Mouse (Mus musculus) adrenal gland (tissue): ENCODE measurements around the gene Pafah1b3.

Source experiments
- intact Hi-C: fragments of 180-260 bp; cut with DNase I; formaldehyde crosslinking; loops from one replicate; pipeline ENCODE4 v1.15.1; 2025

The Pafah1b3 gene

DNA sequence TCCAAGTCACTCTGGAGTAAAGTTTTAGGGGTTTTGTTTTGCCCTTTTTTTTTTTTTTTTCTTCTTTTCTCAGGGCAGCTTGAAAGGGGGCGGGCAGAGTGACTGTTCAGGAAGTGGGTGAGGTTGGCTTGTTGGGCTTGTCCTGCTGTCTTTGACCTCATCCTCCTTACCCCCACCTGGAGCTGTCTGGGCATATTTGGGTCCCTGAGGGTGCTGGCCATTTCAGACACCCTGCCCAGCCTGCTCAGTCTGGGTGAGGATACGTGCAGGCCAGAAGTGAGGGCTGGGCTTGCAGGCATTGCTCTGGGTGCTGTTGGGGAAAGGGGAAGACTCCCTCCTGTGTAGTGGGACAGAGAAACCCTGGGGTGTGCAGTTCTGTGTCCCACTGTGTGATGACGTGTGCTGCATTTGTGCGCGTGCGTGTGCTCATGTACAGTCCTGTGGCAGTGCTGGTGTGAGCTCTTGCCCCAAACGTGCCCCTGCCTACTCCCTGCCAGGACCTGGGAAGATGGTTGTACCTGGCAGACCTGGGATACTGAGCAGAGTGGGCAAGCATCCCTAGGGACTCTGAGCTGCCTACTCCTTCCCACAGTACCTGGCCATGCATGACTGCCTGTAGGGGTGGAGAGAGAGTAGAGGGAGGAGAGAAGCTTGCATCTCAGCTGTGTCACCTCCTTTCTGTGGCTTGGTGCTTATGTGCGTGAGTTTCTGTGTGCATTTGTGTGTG is 28.1 kb downstream of the Pafah1b3 start:
- intact Hi-C loops = no loop called here

DNA sequence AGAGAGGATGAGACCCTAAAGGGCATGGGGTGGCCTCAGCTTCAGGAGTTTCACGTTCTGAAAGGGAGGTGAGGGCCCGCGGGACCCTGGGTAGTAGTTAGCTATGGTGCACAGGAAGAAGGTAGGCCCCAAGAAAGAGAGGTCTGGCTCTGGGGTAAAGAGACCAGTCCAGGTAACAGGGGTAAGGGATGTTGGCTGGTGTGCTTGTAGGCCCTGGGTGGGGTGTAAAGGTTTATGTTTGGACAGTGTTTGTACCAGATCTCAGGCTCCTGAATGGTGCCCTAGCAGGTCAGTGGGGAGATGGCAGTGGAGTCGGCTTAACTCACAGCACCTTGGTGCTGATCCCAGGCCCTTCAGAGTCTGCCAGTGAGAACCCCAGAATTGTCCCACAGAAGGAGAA is 28.8 kb downstream of the Pafah1b3 start:
- intact Hi-C loops = no loop called here

DNA sequence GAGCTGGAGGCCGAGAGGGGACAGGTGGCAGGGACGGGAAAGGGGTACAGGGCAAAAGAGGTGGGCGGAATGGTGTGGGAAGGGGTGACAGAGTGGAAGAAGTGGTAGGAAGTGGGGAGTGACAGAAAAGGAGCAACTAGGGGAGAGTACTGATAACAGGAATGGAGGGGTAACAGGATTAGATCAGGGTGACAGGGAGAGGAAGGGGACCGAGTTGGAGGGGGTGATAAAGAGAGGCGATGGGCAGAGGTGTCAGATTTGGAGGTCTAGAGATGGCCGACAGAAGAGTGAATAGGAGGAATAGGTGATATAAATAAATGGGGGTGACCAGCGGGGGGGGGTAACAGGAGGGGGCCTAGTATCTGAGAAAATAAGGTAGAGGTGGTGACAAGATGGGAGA is 29.2 kb downstream of the Pafah1b3 start:
- intact Hi-C loops = no loop called here

DNA sequence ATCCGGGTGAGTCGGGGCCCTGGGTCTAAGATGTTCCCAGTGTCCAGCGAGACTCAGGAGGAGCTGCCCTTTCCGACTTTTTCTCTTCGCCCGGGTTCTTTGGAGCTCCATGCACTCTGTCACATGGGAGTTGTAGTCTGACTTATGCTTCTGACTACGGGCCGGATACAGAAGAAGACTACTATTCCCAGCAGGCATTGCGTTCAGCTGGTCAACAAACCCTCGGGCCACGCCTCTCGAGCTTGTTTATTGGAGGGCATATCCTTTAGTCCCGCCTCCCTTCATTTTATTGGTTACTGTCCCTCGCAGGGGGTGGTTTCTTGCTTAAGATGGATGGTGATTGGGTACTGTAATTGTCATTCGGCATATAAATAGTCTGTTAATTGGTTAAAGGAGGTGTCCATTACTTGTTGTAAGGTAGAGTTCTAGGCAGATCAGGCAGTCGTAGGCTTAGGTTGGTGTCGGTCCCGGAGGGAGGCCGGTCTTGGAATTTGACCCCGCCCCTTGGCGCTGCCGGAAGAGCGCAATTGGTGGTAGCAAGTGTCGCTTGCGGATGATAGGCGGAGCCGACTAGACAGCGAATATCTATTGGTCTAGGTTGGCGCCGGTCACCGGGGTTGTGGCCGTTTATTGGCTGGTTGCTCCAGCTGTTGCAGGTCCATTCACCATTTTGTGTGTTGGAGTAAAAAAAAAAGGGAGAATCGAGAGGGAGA is 29.9 kb downstream of the Pafah1b3 start:
- intact Hi-C loops = loop anchor here (2.0 kb wide), 1 partner anchor 17 kb away; the partner anchor contains the start of gene Erf

DNA sequence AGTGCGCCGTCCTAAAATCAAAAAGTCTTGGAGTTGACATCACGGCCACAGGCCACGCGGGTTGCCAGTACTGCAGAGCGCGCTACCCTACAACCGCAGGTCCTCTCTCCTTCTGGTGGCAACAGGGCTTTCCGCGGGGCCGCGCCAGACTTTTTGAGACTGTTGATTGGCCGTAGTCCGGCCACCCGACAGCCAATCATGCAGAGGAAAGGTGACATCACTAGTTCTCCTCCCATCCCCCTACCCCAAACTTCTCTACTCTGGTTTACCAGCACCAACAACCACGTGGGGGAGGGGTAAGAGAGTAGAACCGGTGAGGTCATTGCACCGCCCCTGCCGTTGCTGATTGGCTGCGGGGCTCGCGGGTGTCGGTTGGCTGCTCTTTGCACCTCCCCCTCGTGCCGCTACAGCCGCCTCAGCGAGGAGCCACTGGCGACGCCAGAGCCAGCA is 30.5 kb downstream of the Pafah1b3 start, which contains the start of gene Cic:
Cic (plus strand) TSS at position 404 of the 450 bp plus-strand sequence.
- intact Hi-C loops = loop anchor here (2.0 kb wide), 1 partner anchor 17 kb away; the partner anchor contains the start of gene Erf

DNA sequence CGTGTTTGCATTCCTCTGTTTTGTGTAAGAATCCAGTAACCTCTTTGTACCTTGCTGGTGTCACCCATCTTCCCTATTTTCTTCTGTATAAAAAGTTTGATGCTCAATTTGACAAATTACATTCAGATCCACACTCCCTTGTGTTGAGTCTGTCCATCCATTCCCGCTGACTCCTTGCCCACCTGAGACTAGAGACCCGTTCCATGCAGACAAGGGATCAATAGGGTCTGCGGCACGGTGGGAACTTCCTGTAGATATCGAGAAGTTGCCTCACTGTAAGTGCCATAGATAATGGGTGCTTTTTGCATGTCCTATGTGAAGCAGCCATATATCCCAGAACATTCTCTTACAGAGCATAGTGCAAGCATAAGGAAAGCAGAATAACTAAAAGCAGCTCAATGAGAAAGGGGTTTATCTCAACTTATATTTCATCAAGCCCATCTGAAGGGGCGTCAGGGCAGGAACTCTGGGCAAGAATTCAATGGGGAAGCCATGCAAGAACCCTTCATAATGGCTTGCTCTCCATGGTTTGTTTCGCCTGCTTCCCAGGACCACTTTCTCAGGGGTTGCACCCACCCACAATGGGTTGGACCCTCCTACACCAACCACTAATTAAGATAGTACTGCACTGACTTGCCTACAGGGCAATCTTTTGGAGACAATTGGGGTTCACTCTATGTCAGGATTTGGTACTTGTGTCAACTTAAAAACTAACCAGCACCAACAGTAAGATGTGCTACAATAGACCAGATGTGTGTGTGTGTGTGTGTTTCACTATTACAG is 31.4 kb downstream of the Pafah1b3 start:
- intact Hi-C loops = loop anchor here (2.0 kb wide), 1 partner anchor 16 kb away; the partner anchor contains the start of gene Erf

DNA sequence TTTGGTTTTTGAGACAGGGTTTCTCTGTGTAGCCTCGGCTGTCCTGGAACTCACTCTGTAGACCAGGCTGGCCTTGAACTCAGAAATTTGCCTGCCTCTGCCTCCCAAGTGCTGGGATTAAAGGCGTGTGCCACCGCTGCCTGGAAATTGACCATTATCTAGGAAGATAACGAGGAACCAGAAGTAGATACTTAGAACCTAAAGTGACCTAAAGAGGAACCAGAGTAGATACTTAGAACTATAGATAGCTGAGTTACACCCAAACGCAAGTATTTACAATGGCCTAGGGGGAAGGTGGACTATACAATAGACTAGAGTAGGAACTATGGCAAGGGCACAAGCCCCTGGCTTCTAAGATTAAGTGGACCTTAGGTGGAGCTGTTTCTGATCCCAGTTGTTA is 32.0 kb downstream of the Pafah1b3 start:
- intact Hi-C loops = loop anchor here (2.0 kb wide), 1 partner anchor 15 kb away; the partner anchor contains the start of gene Erf

DNA sequence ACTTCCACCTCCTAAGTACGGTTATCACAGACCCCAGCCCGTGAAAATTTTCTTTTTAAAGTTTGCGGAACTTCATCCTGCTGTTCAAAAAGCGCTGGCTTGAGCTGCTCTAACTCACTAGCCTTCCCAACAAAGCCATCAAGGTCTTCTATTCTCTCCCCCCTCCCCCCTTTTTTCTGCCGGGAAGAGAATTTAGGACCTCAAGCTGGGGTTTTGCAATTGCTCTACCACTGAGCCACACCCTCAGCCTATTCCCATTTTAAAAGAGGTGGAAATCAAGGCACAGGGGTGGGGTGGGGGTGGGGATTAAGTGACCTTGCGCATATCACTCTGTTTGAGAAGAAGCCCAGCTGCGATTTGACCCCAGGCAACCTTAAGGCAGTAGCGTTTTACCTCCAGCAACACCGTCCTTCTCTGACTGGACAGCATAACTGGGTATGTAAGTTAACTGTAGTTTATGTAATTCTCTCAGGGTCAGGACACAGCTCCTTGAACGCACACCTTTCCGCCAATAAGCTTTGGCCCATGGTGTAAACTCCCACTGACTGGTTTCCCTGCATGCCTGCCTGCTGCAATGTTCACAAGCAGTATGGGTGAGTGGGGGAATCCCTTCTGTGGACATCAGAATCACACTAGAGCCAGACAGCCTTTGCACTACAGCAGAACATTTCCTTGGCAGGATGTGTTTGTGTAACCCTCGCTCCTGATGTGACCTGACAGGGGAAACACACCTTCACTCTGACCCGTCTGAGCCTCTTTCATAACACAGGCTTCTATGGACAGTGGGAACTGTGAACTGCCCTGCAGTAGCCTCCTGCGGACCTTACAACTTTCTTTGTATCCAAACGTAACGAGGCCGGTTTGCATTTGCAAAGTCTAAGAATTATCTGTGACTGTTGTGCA is 33.6 kb downstream of the Pafah1b3 start:
- intact Hi-C loops = no loop called here

DNA sequence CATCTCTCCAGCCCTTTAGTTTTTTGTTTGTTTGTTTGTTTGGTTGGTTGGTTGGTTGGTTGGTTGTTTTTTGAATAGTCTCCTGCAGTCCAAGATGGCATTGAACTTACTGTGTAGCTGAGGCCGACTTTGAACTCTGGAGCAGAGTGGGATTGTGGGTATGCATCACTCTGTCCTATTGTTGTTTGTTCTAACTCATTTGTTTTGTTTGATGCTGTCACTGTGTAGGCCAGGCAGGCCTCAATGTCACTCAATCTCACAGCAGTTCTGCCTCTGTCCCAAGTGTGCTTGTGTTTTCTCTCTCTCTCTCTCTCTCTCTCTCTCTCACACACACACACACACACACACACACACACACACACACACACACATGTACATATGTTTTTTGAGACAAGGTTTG is 35.9 kb downstream of the Pafah1b3 start:
- intact Hi-C loops = no loop called here

DNA sequence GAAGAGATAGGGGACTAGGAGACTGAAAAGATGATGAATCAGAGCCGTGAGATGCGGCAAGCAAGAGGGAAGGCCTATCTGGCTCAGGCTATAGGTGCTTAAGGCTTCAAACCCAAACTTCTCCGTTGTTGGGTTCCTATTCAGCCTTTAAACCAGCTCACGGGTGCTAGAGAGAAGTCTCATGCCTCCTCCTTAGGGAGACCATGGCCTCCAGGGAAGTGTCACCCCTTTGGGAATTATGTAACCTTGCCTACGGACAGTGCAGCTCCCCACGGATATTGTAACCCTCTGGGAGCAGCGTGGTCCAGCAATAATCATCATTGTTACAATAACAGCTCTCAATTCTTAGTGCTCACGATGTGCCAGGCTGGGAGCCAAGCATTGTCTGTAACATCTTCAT is 46.0 kb downstream of the Pafah1b3 start:
- intact Hi-C loops = loop anchor here (2.0 kb wide), 1 partner anchor 15 kb away; the partner anchor contains the start of gene Cic

DNA sequence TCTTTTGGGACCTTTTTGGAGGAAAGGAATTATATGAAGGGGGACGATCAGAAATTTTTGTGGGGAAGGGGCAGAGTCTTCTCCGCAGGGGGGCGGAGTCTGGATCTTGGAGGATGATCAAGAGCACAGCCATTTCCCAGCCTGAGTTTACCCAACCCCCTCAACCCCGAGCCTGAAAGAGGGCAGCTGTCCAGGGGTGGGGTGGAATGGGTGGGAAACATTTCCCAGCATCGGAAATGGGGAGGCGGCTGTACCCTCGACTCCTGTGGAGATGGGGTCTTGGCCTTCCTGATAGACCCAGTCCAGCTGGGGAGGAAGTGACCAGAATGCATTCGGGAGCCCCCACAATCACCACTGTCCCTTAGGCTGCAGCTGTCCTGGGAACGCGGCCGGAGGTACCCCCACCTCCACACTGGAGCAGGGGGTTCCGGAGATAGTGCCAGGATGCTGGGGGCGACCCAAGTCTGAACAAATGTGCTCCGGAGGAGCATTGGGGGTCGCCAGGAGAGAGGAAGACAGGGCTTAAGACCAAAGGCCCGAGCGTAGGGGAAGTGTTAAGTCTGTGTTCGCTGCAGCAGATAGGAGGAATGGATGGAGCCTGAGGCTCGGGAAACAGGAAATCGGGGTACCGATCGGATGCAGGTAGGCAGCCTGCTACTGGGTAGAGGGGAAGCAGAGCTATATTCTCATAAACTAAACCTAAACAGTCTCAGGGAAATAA is 46.6 kb downstream of the Pafah1b3 start:
- intact Hi-C loops = loop anchor here (2.0 kb wide), 1 partner anchor 16 kb away; the partner anchor contains the start of gene Cic

DNA sequence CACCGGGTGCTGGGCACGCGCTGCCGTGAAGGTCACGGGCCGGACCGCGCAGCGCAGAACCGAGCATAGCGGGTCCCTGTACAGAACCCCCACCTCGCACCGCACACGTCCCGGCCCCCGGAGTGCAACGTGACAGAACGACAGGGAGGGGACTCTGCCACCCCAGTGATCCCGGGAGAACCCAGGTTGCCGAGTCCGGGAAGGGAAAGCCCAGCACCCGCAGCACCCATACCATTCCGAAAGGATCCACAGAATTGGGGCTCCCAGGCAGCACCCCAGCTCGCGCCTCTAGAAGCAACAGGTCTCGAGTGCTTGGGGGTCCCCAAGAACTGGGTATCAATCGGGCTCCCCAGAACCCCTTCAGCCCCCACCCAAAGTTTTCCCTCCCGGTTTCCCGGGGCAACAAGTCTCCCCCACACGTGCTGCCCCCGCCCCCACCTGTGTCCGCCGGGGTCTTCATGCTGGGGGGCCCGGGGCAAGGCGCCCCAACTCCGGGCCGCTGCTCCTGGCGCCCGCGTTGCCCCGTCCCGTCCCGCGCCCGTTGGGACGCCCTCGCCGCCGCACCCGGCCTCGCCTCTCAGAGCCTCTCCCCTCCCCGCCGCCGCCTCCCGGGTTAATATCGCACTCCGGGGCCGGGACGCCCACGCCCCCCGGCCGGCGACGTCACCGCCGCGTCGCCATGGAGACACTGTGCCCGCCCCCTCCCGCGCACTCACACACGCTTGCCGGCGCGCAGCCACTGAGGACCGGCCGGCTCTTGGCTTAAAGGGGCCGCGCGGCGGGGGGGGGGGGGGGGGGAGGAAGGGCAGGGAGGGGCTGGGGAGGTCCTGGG is 47.4 kb downstream of the Pafah1b3 start, which contains the start of gene Erf:
Erf (minus strand) TSS at position 621 of the 832 bp plus-strand sequence.
- intact Hi-C loops = loop anchor here (2.0 kb wide), 1 partner anchor 16 kb away; the partner anchor contains the start of gene Cic

DNA sequence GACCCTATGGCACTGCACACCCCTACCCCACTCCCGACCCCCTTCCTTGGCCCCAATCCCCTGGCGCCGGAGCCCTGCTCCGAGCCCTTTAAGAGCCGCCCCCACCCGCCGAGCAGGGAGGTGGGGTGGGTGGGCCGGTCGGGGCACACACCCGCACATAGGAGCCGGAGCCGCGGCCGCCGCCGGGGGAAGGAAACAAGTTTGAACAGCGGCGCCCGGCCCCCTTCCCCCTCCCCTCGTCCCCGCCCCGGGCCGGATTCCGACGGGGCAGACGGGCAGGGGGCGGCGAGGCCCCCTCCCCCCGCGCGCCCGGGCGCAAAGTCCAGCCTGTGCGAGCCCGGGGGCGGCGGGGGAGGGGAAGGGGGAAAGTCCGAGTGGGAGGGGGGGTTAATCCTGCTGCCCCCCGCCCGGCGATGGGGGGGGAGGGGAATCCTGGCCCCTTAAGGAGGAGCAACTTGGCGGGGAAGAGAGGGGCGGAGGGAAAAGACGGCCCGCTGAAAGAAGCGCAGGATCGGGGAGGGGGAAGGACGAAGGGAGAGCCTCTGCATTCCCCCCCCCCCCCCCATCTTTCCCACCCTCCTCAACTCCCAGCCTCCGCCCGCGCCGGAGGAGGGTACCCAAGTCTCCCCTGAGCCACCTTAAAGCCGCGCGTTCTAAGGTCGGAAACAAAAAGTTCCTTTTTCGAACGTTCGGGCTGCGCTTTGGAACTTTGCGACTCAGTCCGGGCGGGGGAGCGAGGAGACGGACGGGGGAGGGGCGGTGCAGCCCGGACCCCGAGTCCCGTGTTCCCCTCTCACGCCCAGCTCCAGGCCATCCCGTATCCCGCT is 48.3 kb downstream of the Pafah1b3 start:
- intact Hi-C loops = loop anchor here (2.0 kb wide), 1 partner anchor 17 kb away; the partner anchor contains the start of gene Cic

DNA sequence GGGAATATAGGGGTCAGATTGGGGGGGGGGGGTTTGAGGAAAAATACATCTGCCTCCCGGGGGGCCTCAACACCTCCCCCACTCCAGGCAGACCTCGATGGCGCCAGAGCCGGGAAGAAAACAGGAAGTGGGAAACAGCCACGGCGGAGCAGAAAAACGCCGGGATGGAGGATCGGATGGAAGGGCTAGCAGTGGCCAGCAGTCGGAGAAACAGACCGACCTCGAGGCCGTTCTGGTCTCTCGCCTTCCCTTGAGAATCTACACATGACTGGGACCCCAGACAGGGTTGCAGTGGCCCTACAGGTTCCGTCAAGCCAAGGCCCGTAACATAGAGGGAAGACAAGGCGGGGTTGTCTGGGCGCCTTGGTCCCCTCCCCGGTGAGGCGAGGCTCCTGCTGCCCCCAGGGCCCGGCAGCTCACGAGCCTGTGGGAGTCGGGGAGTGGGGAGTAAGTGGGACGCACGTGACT is 48.9 kb downstream of the Pafah1b3 start:
- intact Hi-C loops = no loop called here

DNA sequence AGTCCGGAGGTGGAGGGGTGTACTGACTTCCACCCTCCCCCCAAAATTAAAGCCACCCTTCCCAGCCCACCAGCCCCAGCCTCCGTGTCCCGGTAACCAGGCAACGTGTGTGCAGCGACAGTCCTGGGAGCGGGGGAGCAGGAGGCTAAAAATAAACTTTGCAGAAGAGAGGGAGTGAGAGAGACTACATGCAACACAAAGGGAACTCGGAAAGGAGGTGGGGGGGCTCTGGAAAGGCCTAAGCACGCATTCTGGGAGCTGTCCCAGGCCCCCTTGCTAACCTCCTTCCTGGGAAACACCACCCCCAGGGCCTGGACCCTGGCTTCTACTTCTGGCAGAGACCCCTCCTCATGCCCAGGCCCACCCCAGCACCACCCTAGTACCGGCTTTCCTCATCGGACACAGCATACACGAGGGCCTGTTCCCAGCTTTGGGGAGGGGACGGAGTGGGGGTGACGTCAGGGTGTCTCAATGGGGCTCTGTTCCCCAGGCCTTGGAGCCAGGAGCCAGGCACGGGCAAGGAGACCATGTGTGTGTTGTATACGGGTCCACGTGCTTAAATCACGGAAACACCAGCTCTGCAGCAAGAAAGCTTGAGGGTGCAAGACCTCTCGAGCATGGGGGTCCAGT is 49.7 kb downstream of the Pafah1b3 start:
- intact Hi-C loops = no loop called here

DNA sequence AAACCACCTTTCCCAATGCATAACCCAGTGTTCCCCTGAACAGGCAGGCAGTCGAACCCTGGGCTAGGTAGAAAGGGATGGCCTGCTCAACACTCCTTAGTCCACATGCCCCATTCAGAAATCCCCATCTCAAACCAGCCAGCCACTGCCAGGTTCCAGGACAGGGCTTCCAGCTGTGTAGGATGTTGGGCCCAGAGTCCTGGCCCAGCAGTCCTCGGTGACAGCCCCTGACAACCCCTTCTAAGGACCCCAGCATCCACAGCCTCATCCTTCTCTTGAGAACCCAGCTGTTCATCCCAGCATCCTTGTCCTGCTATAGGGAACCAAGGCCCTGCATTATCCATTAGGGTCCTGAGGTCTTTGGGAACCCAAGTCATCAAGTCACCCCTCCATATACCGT is 50.3 kb downstream of the Pafah1b3 start:
- intact Hi-C loops = no loop called here

DNA sequence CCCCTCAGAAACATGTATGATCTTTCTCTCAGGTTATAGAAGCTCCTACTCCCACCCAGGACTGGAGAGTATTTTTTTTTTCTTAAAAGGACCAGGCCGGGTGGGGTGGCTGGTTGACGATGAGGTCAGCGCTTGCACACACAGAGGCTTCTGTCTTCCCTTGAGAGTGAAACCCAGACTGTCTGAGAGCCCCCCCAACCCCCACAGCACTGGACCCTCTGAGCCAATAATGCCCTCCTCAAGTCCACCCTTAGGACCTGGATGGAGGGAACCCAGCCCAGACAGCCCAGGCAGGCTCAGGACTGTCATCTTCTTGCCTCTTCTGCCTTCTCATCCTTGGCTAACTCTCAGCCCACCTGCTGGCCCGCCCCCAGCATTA is 51.0 kb downstream of the Pafah1b3 start:
- intact Hi-C loops = no loop called here
